Mouse (Mus musculus): ENCODE measurements around the gene Cldn11. TPM values are rescaled to one million over a fixed set of nuclear protein-coding genes. Genes with fewer than 3 reads are reported as not detected.

The Cldn11 gene
- polyA plus RNA-seq, 1 experiment: 337 TPM

DNA sequence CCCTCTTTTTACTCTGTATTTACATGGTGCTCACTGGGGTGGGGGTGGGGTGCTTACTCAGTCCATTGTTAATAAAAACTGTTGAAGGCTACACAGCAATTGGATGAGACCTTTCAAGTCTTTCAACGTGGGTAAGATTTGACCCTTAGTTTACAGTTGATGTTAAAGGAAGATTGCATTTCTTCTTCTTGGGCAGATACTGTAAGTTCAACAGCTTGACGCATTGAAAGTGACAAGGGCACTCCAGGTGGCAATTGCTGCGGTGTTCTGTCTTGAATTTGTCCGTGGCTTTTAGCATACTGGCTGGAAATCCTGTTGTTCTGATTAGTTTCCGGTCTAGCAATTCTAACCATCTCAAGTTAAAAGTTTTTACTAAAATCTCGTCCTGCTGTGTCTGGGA, 11.6 kb downstream of the Cldn11 start:
- Histone ChIP-seq H3K4me3 (replicated peaks; ENCODE audit: insufficient read depth, low read depth, low read length) (no peak overlapping the region), H3K4me1 (ENCODE audit: control insufficient read depth, insufficient read depth, low read length) (no peaks in the 10 kb centered on the region), H3K27me3 (ENCODE audit: control insufficient read depth, insufficient read depth, low read length) (no peaks in the 10 kb centered on the region), H3K27ac (ENCODE audit: insufficient read depth, low read length) (no peak overlapping the region)
- no peak for DNase-seq
- TF ChIP-seq CTCF (IDR thresholded peaks at IDR 0.05; ENCODE audit: borderline replicate concordance, insufficient read depth, low read depth, low read length) (no peak), POLR2A (IDR thresholded peaks at IDR 0.05; ENCODE audit: borderline replicate concordance, insufficient read depth, low read length) (no peak)
- 11% methylated on average over 6 of the region's 6 CpGs for whole genome bisulfite sequencing

DNA sequence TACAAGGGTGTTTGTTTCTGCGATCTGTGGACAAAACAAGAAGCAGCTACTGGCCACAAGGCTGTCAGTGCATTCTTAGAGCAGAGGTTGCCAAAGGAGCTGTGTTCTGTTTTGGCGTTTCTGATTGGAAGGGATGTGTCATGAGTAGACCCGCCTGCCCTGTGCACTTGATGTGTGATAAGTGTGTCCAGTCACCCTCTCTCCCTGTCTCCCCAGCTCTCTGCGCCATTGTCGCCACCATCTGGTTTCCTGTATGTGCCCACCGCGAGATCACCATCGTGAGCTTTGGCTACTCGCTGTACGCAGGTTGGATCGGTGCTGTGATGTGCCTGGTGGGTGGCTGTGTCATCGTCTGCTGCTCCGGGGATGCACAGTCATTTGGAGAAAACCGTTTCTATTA, 13.1 kb downstream of the Cldn11 start:
- no peak overlapping the region; the same call in 1 of the 2 replicates for H3K27ac ChIP-seq (ENCODE audit: insufficient read depth, low read length)
- H3K4me3 ChIP-seq (replicated peaks; ENCODE audit: insufficient read depth, low read depth, low read length): no peak overlapping the region
- DNase-seq: no peak
- H3K4me1 ChIP-seq (ENCODE audit: control insufficient read depth, insufficient read depth, low read length): no peaks in the 10 kb centered on the region
- TF ChIP-seq POLR2A (IDR thresholded peaks at IDR 0.05; ENCODE audit: borderline replicate concordance, insufficient read depth, low read length): no peak
- TF ChIP-seq CTCF (IDR thresholded peaks at IDR 0.05; ENCODE audit: borderline replicate concordance, insufficient read depth, low read depth, low read length): no peak
- WGBS: 68% methylated on average over 14 of the region's 14 CpGs
- H3K27me3 ChIP-seq (ENCODE audit: control insufficient read depth, insufficient read depth, low read length): no peaks in the 10 kb centered on the region

DNA sequence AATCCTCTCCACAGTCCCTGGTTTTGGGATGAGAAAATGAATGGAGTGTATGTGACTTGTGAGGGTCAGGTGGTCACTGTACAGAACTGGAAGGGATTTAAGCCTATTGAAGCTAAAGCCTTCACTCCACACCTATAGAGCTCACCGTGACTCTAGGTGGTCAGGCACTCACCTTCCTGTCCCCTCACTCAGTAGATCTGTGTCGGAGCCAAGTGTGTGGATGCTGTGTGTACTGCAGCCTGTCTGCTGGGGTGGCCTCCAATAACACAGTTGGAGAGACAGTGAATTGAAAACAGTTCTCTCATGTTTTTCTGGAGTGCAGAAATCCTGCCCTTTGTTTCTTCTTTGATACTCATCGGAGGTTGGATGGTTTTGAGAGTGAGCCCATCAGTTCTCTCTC, 16.1 kb downstream of the Cldn11 start:
- Histone ChIP-seq H3K27ac (ENCODE audit: insufficient read depth, low read length) (peak overlapping the region; percentile 50; the same call in 1 of the 2 replicates), H3K4me1 (ENCODE audit: control insufficient read depth, insufficient read depth, low read length) (no peaks in the 10 kb centered on the region), H3K27me3 (ENCODE audit: control insufficient read depth, insufficient read depth, low read length) (no peaks in the 10 kb centered on the region), H3K4me3 (replicated peaks; ENCODE audit: insufficient read depth, low read depth, low read length) (no peak overlapping the region)
- 40% methylated on average over 3 of the region's 3 CpGs for WGBS
- no peak for DNase-seq
- no peak for TF ChIP-seq POLR2A (IDR thresholded peaks at IDR 0.05; ENCODE audit: borderline replicate concordance, insufficient read depth, low read length)
- no peak for TF ChIP-seq CTCF (IDR thresholded peaks at IDR 0.05; ENCODE audit: borderline replicate concordance, insufficient read depth, low read depth, low read length)

DNA sequence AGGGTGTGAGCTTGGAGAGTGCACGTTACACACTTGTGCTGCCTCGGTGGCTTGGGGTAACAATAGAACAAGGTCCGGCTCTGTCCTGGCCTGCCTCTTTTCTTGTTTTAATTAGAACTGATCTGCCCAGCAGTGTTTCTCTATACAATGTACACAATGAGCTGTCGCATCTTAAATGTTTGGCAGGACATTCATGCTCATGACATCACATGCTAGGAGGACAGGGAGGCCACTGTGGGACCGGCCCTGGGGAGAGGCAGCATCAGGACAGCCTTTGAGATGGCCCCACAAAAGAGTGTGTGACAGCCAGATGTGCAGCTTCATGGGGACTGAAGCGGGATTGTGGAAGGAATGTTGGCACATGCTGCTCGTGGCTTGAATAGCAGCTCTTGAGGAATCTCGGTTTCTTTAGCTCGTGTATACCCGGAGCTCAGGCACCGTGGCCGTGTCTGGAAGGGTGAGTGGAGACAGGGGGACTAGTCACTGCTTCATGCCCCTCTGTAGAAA, 16.7 kb downstream of the Cldn11 start:
- Histone ChIP-seq H3K27me3 (ENCODE audit: control insufficient read depth, insufficient read depth, low read length) (no peaks in the 10 kb centered on the region), H3K27ac (ENCODE audit: insufficient read depth, low read length) (peak overlapping the region; percentile 69; the same call in 1 of the 2 replicates), H3K4me1 (ENCODE audit: control insufficient read depth, insufficient read depth, low read length) (no peaks in the 10 kb centered on the region), H3K4me3 (replicated peaks; ENCODE audit: insufficient read depth, low read depth, low read length) (no peak overlapping the region)
- WGBS: 26% methylated on average over 12 of the region's 12 CpGs
- TF ChIP-seq POLR2A (IDR thresholded peaks at IDR 0.05; ENCODE audit: borderline replicate concordance, insufficient read depth, low read length) (no peak), CTCF (IDR thresholded peaks at IDR 0.05; ENCODE audit: borderline replicate concordance, insufficient read depth, low read depth, low read length) (no peak)
- DNase-seq: peak; percentile 9 to 35

DNA sequence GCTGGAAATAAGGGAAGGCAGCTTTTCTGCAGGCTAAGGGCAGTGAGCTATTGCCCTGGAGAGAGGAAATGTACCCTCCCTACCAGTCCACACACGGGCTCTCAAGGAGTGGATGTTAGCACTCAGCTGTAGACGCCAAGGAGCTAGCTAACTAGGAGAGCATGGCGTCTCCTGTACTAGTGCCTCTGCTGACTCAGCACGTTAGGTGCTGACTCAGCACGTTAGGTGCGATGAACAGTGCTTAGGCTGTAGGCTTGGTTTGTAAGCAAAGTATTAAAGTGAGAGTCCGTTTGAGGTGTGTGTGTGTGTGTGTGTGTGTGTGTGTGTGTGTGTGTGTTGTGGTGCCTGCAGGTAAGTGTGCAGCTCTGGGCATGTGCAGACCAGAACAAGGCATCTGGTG, 40.6 kb downstream of the Cldn11 start:
- TF ChIP-seq POLR2A (IDR thresholded peaks at IDR 0.05; ENCODE audit: borderline replicate concordance, insufficient read depth, low read length) (no peak), CTCF (IDR thresholded peaks at IDR 0.05; ENCODE audit: borderline replicate concordance, insufficient read depth, low read depth, low read length) (no peak)
- DNase-seq: no peak
- WGBS: 91% methylated on average over 7 of the region's 7 CpGs
- H3K4me3 ChIP-seq (replicated peaks; ENCODE audit: insufficient read depth, low read depth, low read length): no peak overlapping the region
- H3K27ac ChIP-seq (ENCODE audit: insufficient read depth, low read length): 0 out of 2 replicates have a peak overlapping the region, but pooled peaks have one; percentile 13
- no peaks in the 10 kb centered on the region for H3K27me3 ChIP-seq (ENCODE audit: control insufficient read depth, insufficient read depth, low read length)
- H3K4me1 ChIP-seq (ENCODE audit: control insufficient read depth, insufficient read depth, low read length): peaks cover 5% of the 10 kb centered on the region

DNA sequence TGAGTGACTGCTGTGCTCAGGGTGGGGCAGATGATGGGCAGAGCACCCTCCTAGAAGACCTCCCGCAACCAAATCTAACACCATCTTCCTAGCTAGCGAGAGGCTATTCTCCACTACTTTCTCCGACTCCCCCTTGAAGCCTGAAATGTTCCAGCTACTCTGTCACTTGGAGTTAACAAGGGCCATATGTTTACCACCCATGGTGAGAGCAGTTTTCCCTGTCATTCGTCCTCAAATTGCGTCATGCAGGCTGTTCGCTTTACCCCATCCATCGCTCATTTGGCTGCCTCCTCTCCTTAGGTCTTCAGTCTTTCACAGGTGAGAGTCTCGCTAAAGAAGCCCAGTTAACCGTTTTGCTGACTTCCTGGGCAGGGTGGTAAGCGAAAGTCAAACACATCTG, 41.7 kb downstream of the Cldn11 start:
- 33% methylated on average over 10 of the region's 10 CpGs for WGBS
- H3K4me3 ChIP-seq (replicated peaks; ENCODE audit: insufficient read depth, low read depth, low read length): no peak overlapping the region
- no peaks in the 10 kb centered on the region for H3K27me3 ChIP-seq (ENCODE audit: control insufficient read depth, insufficient read depth, low read length)
- no peak overlapping the region for H3K27ac ChIP-seq (ENCODE audit: insufficient read depth, low read length)
- DNase-seq: peak in 1 of 2 experiments; percentile 16
- TF ChIP-seq POLR2A (IDR thresholded peaks at IDR 0.05; ENCODE audit: borderline replicate concordance, insufficient read depth, low read length): no peak
- no peak for TF ChIP-seq CTCF (IDR thresholded peaks at IDR 0.05; ENCODE audit: borderline replicate concordance, insufficient read depth, low read depth, low read length)
- H3K4me1 ChIP-seq (ENCODE audit: control insufficient read depth, insufficient read depth, low read length): peaks cover 5% of the 10 kb centered on the region

DNA sequence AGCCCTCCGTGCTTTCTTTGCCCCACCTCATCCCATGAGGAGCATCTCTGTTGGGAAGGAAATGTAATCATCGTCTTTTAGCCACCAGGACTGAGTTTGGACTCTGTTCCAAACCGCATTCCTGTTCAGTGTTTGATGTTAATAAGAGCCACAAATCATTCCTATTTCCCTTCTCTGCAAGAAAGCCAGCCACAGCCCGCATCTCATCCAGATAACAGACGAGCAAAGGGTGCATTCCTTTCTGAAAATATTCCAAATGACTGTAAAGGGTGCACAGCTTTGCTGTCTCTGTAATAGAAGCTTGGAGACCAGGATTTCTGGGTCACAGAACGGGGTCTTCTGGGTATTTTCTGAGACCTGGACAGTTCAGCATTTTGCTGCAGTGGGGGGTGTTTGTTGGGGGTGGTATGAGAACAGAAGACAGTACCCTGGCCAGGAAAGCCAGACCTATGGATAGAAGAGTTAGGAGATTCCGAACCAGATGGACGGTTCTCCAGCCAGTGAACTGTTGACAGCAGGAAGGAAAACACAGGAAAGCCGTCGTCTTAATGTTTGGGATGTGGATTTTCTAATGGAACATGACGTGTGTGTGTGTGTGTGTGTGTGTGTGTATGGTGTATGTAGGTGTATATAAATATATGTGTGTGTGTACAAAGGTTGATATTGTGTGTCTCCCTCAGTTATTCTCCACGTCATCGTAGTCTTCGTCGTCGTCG, 49.6 kb downstream of the Cldn11 start:
- Histone ChIP-seq H3K4me3 (replicated peaks; ENCODE audit: insufficient read depth, low read depth, low read length) (no peak overlapping the region), H3K27ac (ENCODE audit: insufficient read depth, low read length) (no peak overlapping the region), H3K4me1 (ENCODE audit: control insufficient read depth, insufficient read depth, low read length) (no peaks in the 10 kb centered on the region), H3K27me3 (ENCODE audit: control insufficient read depth, insufficient read depth, low read length) (no peaks in the 10 kb centered on the region)
- 74% methylated on average over 17 of the region's 17 CpGs for WGBS
- no peak for TF ChIP-seq CTCF (IDR thresholded peaks at IDR 0.05; ENCODE audit: borderline replicate concordance, insufficient read depth, low read depth, low read length)
- no peak for TF ChIP-seq POLR2A (IDR thresholded peaks at IDR 0.05; ENCODE audit: borderline replicate concordance, insufficient read depth, low read length)
- DNase-seq: no peak

DNA sequence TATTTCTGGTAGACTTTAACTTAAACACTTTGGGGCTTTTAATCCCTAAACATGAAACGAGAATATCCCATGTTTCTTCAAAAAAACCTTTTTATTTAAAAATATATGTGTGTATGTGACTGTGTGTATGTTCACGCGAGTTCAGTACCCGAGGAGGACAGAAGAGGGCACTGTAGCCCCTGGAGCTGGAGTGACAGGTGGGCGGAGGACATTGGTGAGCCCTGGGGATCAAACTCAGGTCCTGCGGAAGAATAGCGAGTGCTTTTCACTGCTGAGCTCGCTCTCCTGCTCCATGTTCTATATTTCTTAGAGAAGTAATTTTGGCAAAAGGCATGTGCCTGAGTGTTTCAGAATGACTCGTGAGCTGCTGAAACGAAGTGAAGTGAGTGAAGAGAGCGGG, 54.2 kb downstream of the Cldn11 start:
- WGBS: 94% methylated on average over 11 of the region's 11 CpGs
- Histone ChIP-seq H3K27me3 (ENCODE audit: control insufficient read depth, insufficient read depth, low read length) (no peaks in the 10 kb centered on the region), H3K27ac (ENCODE audit: insufficient read depth, low read length) (no peak overlapping the region), H3K4me1 (ENCODE audit: control insufficient read depth, insufficient read depth, low read length) (no peaks in the 10 kb centered on the region), H3K4me3 (replicated peaks; ENCODE audit: insufficient read depth, low read depth, low read length) (no peak overlapping the region)
- no peak for DNase-seq
- TF ChIP-seq CTCF (IDR thresholded peaks at IDR 0.05; ENCODE audit: borderline replicate concordance, insufficient read depth, low read depth, low read length) (no peak), POLR2A (IDR thresholded peaks at IDR 0.05; ENCODE audit: borderline replicate concordance, insufficient read depth, low read length) (no peak)

Data from cerebellum, adult 2 months (tissue).